Mouse (Mus musculus) urinary bladder, postnatal 14 days (tissue): ENCODE data around the gene Cfap70.

Experiments used
- DNase-seq: peaks from one replicate; pipeline ENCODE4 v3.0.0; 2021; ENCODE audit warnings: low spot score

Cfap70 gene

DNA sequence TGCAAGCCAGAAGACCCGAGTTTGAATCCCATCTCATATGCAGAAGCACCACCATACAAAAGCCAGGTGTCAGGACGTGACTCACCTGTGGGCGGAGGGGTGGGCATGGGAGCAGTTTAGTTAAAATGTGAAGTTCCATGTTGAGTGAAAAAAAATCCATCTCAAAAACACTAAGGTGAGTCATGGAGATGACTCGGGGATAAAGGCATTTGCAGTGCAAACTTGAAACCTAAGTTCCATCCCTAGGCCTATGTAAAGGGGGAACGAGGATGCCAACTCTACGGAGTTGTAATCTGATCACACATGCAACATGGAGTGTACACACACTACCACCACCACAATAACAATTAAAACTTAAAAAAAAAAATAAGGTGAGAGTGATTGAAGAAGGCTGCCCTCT is 29.0 kb downstream of the Cfap70 start:
- DNase-seq = no peak

DNA sequence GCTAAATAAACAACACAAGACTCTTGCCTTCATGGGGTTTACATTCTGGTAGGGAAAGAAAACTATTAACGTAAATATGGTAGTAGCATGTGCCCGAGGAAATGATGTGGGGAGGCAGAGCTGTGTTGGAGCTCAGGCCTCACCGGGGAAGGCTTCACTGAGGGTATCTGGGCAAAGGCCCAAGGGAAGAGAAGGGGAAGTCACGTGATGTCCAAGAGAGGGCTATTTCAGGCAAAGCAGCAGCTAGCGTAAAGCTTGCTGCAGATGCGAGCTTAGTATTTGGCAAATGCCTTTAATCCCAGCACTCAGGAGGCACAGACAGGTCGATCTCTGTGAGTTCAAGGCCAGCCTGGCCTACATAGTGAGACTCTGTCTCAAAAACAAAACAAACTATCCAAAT is 29.8 kb downstream of the Cfap70 start:
- DNase-seq = no peak

DNA sequence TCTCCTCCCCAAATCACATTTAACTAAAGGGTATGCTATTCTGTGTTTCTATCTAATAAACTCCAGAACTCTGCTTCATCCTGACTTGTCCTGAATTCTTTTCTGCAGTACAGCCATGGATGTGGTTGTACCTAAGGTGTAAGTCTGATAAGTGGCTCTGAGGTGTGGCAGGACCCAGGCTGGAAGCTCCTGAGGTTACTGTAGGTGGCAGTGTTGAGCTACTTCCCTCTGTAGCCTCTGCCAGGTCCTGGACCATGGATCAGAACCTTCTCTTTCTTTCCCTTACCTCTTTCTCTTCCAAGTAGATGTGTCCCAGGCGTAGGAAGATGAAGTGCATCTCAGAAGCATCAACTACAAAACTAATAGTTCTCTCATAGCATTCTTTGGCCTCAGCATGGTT is 52.0 kb downstream of the Cfap70 start:
- DNase-seq = peak; percentile 40

DNA sequence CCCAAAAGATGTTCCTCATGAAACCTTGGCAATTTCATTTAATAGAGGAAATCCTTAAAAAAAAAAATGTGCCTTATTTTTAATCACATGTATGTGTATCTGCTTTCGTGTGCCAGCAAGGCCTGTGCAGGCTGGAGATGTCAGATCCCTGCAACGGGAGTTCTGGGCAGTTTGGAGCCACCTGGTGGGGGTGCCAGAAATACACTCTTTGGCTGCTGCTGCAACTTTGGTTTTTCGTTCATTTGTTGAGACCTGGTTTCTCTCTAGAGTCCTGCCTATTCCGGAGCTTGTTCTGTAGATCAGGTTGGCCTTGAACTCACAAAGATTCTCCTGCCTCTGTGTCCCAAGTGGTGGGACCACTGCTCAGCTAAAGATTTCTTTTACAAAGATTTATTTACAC is 53.2 kb downstream of the Cfap70 start:
- DNase-seq = peak; percentile 39

DNA sequence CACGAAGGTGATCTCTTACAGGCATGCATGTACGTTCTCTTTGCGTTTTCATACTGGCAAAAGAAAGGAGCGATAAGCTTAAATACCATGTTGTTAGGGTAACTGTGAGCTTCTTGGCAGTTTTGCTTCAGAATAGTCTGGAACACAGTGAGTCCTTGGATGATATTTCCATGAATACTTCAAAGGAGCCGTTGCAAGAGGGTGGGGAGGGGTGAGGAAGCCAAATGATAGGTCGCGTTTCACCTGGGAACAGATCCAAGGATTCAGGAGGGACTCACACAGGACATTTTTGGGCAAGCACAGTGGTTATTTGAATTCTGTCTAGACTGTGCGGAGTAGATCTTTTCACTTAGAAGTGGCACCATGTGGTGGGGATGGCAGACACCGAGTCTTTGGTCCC is 54.8 kb downstream of the Cfap70 start:
- no peak for DNase-seq

DNA sequence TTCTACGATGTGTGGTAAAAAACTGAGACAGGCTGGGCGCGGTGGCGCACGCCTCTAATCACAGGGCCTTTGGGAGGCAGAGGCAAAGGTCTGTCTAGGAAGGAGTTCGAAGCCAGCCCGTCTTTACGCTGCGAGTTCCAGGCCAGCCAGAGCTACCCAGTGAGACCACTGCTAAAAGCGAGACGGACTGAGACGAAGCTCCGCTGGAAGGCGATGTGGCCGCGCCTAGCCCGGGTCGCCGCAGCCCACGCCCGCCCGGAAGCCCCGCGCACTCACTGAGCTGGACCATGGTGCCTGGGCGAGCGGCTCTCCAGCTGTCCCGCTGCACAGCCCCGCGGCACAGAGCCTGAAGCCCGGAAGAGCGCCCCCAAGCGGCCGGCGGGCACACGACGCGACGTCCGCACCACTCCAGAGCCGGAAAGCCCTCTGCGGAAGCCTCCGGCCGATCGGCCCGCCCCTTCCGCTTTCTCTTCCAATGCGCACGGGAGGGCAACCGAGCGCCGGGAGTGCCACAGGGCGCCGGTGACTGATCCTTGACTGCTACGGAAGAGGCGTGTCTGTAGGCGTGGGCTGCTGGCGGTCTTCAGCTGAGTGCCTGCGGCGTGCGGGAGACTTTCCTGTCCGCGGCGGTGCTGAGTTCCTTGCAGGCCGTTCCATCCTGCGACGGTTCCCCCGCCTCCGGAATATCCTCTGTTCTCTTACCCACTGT is 58.7 kb downstream of the Cfap70 start, which contains the start of gene Mrps16:
Gene Mrps16, minus strand, starts transcription at position 430 of the 709 bp plus-strand sequence.
- DNase-seq = peak; percentile 95

DNA sequence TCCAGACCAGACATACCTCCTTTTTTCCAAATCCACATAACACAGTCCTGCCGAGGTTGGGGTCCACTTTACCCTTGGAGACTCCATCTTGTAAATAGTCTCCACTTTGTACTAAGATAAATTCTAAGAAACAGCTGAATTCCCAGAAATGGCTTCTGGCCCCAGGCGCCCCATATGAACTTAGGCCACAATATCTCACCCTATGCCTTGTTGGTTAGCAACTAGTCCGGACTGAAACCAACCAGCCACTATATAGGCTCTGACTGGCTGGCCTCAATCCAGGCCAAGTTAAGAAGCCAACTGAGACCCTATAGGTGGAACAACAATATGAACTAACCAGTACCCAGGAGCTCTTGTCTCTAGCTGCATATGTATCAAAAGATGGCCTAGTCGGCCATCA is 59.7 kb downstream of the Cfap70 start:
- no peak for DNase-seq

DNA sequence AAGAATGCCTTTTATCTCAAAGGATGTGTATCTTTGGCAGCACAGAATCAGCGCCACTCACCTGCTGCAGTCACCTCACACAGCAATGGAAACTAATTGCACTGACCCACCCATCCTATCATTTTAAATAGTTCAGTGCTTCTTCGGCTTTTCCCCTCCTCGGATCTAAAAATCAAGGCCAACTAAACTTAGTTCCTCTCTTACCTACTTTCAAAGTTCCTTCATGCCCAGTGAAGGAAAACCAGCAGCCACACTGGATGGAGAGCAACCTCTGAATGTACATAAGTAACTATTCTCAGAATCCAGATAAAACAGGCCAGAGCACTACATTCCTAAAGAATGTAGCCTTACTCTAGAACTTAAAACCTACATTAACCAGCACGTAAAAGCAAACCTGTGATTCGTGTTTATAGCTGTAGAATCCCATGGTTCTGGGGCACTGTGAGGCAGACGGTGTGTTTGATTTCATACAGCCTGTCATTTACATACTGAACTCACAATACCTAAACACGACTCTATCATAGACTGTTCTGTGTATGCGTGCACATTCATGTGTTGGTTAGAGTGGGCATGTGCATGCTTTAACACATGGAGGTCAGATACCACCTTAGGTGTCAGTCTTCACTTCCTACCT is 62.5 kb downstream of the Cfap70 start:
- DNase-seq = no peak

DNA sequence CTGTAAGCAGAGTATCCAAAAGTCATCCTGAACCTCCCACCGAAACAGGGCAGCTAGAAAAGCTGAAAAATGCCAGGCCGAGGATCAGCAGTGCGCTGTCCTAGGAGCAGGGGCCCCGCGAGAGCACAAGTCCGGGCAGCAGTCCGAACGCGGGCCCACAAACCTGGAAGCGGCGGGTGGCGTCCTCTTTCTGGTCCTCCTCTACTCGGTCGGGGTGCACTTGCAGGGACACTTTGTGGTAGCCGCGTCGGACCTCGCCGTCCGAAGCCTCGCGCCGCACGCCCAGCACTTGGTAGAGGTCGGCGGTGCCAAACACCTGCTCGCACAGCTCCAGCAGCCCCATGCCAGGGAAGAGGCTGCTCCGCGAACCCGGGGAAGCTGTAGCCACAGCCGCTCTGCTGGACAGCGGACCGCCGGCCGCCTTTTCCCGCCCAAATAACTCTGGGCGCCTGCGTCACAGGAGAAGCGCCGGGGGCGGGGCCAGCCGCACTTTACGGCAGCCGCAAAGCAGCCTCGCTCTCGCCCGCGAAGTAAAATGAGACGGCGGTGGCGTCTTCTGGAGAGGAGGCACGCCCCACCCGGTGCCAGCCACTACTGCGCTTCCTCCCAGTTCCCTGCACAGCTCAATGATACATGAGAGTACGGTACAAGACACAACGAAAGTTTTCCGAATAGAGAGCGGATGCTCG is 63.4 kb downstream of the Cfap70 start, which contains the start of gene Dnajc9:
Gene Dnajc9, minus strand, starts transcription at position 470 of the 689 bp plus-strand sequence.
- DNase-seq = peak; percentile 97

DNA sequence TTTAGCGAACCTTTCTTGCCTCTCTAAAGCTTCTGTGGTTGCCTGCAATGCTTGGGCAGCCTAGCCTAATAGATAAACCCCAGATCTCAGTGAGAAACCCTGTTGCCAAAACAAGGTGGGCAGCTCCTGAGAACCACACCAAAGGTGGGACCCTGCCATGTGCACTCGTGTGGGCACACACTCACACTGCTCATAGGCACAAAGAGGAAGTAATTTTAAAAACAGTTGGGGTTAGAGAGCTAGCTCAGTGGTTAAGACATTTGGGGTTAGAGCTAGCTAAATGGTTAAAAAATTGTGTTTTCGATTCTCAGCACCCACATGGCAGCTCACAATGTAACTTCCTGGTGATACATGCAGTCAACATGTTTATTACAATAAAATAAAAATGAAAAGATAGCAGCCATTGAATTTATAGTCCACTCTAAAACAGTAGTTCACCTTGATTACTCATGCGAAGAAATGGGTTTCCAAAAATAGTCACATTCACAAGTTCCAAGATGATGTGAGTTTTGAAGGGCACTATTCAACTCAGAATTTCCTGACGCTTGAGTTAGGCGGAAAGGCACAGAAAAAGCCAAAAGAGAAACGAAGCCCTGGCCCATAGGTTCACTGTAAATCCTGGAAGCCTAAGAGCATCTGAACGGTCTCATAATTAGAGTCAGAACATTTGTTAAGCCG is 72.1 kb downstream of the Cfap70 start:
- DNase-seq = no peak

DNA sequence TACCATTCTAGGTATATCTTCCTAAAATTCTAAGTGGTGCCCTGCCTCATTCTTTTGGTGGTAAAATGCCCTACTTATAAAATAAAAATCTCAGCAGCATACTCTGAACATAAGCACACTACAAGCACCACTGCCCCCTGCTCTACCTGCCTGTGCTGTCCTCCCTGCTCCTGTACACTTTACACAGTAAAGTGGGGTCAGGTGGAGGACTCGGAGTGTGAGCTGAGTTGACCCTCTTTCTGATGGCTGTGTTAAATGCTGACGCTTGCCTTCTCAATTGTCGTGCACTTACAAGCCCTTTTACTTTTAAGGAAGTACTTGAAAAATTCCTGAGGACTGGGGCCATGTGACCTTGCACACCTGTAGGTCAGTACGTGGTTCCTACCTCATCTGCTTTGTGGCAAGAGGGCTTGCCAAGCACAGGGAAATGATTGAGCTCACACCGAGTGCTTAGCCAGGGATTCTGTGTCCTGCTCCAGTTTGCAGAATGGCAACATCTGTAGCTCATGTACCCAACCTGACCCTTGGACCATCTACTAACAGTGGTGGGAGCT is 72.9 kb downstream of the Cfap70 start:
- no peak for DNase-seq

DNA sequence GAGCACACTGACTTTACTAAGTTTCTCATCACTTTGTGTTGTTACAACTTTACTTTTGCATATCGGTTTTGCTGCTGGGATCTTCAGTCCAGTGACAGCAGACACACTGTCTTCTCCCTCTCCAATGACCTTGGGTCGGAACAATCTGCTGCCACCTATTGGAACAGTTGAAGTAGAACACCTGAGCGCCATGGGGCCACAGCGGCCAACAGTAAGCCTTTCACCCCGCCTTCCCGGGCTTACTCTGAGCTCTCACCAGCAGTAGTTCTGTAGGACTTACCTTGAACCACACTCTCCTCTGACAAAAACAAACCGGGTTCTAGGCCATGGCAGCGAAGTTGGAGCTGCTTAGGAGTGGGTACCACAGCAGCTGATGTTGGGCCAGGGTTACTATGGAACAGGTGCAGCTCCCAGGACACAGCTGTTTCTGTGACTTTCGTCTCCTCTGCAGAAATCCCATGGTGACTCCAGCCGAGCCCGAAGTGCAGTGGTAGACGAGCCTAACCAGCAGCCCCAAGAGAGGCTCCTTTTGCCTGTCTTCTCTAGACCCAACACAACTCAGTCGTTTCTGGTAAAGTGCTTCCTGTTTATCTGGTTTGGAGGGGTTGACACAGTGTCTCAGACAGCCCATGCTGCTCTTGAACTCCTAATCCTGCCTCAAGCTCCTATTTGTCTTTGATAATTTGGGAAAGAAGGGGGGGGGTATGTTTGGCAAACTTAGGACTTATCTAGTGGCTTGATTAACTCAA is 73.5 kb downstream of the Cfap70 start:
- peak; percentile 32 for DNase-seq

DNA sequence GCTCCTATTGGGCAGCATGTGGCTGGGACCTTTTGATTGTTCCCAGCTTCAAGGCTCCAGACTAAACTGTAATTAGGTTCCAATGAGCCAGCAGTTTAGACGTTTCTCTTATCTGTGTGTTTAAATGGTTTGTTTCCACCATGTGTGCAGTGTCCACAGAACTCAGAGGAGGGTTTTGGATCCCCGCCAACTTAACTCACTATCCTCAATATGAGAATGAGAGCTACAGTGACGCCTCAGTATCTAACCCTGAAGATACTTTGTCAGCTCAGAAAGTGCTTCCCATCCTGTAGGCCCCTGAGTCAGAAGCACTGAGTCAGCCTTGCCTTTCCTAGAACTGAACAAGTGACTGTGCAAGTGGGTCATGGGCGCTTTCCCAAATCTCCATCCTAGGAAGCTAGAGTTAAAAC is 74.9 kb downstream of the Cfap70 start:
- DNase-seq = no peak

DNA sequence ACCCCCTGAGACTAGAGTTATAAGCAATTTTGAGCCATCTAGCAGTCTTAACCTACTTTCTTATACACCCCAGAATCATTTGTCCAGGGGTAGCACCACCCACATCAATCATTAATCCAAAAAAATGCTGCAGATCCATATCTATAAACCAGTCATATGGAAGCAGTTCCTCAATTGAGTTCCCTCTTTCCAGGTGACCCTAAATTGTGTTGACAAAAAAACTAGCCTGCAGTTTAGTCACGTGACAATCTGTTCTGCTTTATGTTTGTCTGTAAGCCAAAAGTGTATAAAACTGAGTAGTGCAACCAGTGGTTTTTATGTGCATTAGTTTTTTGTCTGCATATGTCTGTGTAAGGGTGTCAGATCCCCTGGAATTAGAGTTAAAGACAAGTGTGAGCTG is 80.2 kb downstream of the Cfap70 start:
- no peak for DNase-seq

DNA sequence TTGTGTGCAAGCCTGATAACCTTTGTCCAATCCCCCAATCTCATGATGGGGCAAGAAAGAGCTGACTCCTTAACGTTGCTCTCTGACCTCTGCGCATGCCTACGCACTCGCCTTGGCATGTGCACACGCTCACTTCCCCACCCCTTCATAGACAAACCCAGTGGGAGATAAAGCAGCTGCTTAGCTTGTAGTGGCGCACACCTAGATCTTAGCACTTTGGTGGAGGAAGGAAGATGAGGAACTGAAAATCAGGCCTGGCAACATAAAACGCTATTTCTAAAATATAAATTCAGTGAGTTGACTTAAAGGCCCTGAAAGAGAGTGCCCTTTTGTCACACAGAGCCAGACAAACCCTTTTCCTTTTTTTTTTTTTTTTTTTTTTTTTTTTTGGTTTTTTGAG is 81.2 kb downstream of the Cfap70 start:
- DNase-seq = no peak

DNA sequence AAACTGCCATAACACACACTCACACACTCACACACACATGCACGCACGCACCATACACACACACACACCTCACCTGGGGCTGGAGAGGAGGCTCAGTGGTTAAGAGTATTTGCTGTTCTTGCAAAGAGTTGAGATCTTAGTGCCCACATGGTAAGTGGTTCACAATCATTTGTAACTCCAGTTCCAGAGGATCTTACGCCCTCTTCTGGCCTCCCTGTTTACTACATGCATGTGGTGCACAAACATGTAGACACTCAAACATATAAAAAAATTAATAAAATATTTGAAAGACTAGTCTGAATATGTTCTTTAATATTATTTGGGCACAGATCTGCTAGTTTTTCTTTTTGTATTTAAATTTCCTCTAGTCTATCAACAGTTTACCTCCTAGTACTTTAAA is 83.8 kb downstream of the Cfap70 start:
- no peak for DNase-seq

DNA sequence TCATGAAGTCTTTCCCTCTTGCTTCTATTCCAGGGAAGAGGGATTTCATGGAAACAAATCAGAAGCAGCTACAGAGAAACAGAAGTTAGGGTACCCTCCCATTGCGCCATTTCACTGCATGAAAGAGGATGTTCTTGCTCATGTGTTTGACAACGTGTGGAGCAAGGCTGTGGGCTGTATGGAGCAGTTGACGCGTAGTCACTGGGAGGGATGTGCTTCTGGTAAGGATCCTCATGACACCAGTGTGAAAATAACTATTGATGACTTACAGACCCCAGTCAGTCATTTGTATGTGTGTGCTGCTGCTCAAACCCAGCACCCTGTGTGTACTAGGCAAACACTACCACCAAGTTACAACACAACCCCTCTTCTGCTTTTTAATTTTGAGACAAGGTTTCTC is 88.8 kb downstream of the Cfap70 start:
- no peak for DNase-seq

DNA sequence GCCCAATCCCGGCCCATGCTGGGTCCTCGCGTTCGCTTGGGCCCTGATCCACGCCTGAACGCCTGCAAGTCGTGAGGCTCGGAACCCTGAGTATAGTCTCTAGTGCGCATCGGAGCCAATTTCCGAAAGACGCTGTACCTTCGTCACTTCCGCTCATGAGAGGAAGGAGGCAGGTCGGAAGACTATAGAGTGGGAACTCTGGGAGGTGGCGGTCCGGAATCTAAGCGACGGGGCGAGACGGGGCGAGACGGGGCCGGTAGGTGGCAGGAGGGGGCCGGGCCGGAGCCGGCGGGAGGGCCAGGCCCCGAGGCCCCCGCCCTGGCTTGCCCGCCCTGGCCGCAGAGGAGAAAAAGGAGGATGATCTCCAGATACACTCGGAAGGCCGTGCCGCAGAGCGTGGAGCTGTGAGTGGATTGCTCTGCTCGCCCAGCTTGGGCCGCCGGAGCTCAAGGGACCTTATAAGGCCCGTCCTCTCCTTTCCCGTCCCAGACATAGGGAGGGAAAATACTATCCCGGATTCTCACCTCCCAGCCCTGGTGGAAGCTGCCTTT is 104.0 kb downstream of the Cfap70 start, which contains the start of the genes Ecd and Fam149b:
Gene Ecd, minus strand, starts transcription at position 131 of the 551 bp plus-strand sequence.
Gene Fam149b, plus strand, starts transcription at position 172 of the 551 bp plus-strand sequence.
- peak; percentile 94 for DNase-seq

DNA sequence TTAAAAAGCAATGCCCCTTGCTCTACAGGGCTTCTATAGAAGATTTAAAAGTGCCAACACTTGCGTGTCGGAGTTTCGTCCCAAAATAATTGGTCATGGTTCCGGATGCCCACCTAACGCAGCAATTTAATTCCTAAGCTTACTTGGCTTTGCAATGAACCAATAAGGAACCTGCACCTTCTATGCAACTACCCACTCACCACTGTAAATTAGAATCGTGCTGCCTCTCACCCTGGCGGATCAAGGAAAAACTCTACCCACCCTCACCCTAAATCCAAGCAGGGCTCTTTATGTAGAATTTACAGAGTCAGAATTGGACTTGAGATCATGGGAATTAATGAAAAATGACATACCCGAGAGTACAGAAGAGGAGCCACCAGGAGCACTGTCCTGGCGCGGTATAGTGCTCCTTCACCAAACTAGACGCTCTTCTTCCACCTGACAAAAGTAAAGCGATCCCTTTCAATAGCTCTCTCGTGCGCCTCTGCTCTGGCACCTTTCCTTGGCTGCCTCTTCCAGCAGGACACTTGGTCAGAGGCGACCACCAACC is 104.5 kb downstream of the Cfap70 start:
- no peak for DNase-seq

DNA sequence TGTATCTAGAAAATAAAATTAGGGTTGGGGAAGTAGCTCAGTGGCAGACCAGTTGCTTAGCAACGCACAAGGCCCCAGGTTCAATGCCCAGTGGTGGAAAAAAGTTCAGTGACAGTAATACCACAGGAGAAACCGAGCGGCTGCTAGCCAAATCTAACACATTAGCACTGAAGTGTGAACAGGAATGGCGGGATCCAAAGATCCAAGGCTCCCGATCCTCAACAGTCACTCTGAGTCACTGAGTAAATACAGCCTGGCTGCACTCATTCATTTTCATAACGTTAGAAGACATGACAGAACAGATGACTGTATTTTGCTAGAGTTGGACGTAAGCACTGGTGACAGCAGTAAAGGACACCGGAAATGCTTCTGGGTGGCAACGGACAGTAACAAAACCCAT is 106.1 kb downstream of the Cfap70 start:
- DNase-seq = no peak
